Mouse (Mus musculus) embryo, embryonic 11 days (tissue): ENCODE measurements around the gene Scnn1a.
"Not testable (repeated sequence)": the region's sequence is repeated elsewhere in the genome, so short reads cannot be mapped to it uniquely, and the experiment has no call there.

Experiments used
- DNase-seq: peaks from one replicate; pipeline ENCODE4 v3.0.0-alpha.2; 2015

Scnn1a gene

DNA sequence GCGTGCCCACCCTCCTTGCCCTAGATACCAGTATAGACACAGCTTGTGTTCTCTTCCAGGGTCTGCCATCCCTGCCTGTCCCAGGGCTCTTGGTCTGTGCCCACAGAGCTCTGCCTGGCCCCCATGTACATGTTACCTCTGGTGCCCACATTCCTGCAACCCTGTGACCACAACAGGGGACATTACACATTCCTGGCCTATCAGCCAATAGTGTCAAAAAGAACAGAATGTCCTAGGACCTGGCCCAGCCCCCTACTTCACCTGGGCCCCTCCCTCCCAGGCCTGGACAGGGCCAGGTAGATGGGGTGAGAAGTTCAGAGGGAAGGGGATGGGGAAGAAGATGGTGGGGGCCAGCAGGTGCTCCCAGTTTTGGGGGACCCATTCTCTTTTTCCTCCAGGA lies at the start of gene Scnn1a:
Scnn1a (plus strand) TSS at position 337 of the 400 bp plus-strand sequence.
- DNase-seq, result no peak

- peak; percentile 88 for DNase-seq
Observed at GRCm38 (mm10) chr6:125271455-125272227, 48.8 kb upstream of the Scnn1a start.

DNA sequence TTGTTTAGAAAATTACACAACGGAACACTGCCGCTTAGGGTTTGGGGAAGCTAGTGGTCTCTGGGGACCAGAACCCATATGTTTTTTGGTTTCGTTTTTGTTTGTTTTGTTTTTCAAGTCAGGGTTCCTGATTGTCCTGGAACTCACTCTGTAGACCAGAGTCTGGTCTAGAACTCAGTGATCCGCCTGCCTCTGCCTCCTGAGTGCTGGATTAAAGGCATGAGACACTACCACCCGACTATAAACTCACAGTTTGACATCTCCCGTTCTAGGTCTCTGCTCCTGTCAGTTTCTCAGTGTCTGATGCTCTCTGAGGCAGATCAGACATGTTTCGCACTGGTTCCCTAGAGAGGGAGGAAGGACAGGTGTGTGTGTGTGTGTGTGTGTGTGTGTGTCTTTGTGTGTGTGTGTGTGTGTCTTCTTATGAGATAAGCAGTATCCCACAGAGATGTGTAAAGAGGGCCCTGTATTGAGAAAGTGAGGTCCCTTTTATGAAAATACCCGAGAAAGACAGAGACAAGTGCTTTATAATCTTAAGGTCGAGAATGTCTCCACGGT lies 48.2 kb upstream of the Scnn1a start:
- DNase-seq, result no peak

DNA sequence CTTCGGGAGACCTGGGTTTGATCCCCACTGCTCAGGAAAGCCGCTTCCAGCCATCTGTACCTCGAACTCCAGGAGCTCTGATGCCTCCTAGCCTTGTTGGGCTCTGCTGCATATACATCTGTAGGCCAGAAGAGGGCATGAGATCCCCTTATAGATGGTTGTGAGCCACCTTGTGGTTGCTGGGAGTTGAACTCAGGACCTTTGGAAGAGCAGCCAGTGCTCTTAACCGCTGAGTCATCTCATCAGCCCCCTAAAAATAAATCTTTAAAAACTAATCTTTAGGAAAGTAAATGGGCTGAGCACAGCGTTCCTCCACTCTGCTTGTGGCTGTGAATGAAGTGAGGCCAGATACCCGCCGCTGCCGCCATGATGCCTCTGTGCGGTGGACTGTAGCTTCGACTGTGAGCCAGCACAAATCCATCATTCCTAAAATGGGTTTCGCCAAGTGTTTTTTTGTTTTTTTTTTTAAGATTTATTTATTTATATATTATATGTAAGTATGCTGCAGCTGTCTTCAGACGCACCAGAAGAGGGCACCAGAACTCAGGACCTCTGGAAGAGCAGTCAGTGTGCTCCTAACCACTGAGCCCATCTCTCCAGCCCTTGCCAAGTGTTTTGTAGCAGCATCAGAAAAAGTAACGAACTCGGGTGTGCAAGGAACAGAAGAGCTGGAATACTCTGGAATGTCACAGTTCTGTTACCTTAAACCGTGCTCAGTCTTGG lies 45.5 kb upstream of the Scnn1a start:
- peak; percentile 45 for DNase-seq

- no peak for DNase-seq
Observed at GRCm38 (mm10) chr6:125279729-125280128, 40.7 kb upstream of the Scnn1a start.

GRCm38 (mm10) chr6:125282721-125283120 lies 37.7 kb upstream of the Scnn1a start:
- DNase-seq, result not testable (repeated sequence)

GRCm38 (mm10) chr6:125284250-125284649 lies 36.2 kb upstream of the Scnn1a start:
- no peak for DNase-seq

DNA sequence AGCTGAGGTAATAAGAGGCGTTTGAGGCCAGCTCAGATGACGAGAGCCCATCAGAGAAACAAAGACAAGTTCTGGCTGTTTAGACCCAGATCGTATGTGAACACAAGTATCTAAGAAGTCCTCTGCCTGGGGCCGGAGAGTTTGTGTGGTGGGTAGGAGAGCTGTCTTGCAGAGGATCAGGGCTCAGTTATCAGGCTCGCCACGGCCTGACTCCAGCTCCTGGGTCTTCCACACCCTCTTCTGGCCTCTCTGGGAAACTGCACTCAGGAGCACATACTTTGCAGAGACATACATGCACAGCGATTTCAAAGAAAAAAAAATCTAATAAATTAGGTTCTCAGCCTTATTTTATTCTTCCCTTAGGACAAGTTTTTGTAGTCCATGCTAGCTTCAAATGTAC lies 35.7 kb upstream of the Scnn1a start:
- no peak for DNase-seq

DNA sequence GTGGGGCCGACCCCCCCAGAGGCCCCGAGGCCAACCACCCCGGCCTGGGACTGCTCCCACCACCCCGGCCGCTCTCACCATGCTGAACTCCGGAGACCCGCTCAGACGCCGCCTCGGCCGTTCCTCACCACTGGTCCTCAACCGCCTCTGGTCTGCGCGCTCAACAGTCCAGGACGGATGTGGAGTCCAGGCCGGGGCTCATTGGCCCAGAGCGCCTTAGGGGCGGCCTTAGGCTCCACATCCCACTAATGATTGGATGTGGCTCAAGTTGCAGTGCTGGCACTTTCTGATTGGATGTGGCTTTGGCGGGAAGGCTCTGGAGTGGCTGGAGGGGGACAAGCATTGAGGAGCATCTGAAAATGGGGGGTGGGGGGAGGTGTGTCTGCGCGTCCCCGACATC lies 34.6 kb upstream of the Scnn1a start, which contains the start of gene Tuba3a:
Tuba3a (minus strand) TSS at position 153 of the 400 bp plus-strand sequence.
- DNase-seq, result no peak

DNA sequence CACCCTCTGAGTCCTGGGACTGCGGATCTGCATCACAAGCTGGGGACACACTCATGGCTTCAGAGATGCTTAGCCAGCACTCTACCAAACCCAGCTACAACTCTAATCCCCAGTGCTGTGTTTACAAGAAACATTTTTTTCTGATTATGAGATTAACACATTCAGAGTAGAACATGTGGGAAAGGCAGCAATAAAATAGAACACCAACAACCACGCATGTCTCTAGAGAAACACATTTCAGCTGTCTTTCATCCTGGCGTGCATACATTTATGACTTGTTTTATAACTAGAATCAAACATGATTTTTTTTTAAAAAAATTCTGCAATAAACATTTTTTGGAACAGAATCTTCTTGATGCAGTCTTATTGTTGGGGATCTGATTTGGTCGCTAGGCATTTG lies 33.5 kb upstream of the Scnn1a start:
- DNase-seq, result no peak

- DNase-seq, result no peak
Observed at GRCm38 (mm10) chr6:125288730-125289129, 31.7 kb upstream of the Scnn1a start.

DNA sequence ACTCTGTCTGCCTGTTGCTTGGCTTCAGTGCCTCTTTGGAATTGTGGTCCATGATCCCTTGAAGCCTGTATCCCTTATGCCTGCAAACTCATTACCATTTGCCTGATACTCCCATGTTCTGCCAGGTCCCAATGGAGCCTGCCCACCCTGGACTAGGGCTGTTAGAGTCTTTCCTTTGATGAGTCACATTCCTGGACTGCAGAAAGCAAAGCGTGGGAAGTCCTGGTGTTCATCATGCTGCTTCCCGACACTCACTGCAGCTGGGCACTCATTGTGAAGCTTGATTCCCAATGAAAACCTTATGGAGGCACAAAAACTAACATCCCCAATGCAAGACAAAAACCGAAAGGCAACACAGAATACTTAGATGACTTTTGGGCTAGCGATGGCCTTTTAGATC lies 29.1 kb upstream of the Scnn1a start:
- DNase-seq, result no peak

DNA sequence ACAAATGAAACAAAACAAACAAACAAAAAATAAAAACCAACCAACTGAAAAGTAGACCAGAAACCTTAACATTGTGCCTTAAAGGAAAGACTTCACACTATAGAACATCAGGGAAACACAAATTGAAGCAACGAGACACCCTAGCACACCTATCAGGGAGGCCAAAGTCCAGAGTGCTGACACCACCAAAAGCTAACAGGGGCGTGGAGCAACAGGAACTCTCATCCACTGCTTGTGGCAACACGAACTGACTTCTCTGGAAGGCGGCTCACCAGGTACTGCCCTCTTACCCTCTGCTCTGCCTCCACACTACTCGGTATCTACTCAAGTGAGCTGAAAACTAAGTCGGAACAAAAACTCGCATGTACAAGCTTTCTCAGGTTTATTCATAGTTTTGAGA lies 28.2 kb upstream of the Scnn1a start:
- no peak for DNase-seq

DNA sequence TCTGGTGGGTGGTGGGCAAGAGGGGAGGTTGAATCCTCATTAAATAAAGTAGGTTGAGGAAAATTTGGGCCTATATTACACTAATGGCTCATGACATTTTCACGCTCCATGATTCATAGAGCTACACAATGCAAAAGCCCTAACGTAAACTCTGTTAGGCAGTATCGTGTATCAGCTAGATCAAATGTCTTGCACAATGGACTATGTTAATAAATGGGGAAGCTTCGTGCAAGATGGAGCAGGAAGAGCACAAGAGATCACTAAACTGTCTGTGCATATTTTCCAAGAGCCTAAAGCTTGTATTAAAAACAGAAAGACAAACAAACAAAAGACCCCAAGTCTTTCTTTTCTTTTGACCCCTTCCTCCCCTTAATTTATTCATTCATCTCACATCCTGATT lies 26.4 kb upstream of the Scnn1a start:
- DNase-seq, result no peak

GRCm38 (mm10) chr6:125297149-125297820 lies 23.2 kb upstream of the Scnn1a start:
- DNase-seq, result no peak

GRCm38 (mm10) chr6:125300982-125301381 lies 19.5 kb upstream of the Scnn1a start:
- no peak for DNase-seq

- no peak for DNase-seq
Observed at GRCm38 (mm10) chr6:125302231-125302982, 18.1 kb upstream of the Scnn1a start.

- no peak for DNase-seq
Observed at GRCm38 (mm10) chr6:125303242-125303641, 17.2 kb upstream of the Scnn1a start.

DNA sequence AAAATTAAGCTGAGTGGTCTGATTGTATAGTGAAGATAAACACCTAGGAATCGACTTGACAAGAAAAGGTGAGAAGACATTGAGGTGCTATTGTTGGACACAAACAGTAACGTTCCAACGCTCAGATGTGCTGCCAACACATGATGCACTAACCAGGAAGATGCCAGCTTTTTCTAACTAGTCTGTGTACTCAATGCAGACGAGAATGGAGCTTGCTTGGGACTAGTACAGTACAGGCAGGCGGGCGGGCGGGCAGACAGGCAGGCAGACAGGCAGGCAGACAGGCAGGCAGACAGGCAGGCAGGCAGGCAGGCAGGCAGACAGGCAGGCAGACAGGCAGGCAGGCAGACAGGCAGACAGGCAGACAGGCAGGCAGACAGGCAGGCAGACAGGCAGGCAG lies 16.1 kb upstream of the Scnn1a start:
- not testable (repeated sequence) for DNase-seq

DNA sequence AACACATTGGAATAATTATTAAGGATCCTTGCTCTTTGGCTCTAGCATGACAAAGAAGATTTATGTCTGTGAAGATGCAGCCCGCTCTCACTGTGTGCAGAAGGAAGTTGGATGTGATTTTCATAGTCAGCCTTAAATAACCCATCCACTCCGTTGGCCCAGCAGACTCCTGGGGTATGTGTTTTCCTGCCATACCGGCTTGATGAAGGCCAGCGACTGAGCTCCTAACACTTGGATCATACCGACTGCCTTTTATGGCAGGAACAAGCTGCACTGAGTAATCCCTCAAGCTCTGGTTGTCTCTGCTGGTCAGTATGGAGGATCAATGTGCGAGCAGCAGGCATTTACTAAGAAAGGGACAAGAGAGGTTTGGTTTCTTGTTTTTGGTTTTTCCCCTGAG lies 15.0 kb upstream of the Scnn1a start:
- DNase-seq, result no peak

GRCm38 (mm10) chr6:125307091-125307490 lies 13.4 kb upstream of the Scnn1a start:
- DNase-seq, result no peak

DNA sequence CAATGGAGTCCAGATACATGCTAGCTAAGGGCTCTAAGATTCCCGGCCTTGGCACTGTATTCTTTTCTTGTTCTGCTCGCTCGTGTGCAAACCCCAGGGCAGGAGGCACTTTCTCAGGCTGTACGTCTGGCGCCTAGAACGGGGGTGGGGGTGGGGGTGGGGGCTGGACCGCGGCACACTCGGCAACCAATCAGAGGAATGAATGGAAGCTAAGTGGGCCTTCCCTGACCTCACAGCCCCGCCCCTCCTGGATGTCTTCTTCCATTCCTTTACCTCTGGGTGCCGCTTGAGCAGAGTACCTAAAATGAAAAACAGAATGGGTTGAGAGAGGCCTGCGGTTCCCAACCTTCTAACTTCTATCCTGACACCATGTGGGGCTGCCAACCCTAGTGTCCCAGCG lies 11.5 kb upstream of the Scnn1a start:
- peak; percentile 66 for DNase-seq

DNA sequence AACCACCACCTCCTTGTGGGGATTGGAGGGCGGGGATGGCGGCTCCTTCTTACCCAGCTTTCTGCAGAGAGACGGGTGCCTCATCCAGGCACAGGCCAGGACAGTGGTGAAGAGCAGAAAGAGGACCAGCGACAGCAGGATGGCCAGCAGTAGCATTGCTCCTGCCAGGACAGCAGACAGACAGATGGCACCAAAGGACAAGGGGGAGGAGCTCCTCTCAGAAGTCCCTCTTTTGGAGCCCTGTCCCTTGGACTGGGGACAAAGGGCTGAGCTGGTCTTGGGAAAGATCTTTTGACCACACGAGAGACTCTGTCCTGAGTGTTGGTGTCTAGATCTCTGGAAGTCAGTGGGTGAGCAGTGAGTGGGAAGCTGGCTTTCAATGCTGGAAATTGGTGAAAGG lies 11.1 kb upstream of the Scnn1a start:
- no peak for DNase-seq
